Mouse (Mus musculus) heart, embryonic 10.5 days (tissue): ENCODE results near the gene Ech1. TPM values are rescaled to one million over a fixed set of nuclear protein-coding genes. Genes with fewer than 3 reads are reported as not detected.
A peak's percentile ranks its signal among the peaks of the same experiment; 100 is the strongest.

Source experiments
- DNase-seq: peaks from one replicate; pipeline ENCODE4 v3.0.0-alpha.2; 2017; ENCODE audit warnings: low spot score
- H3K27ac ChIP-seq: fragments of 300-500 bp; sonication (generic); 2 replicates; pipeline ENCODE4 v1.5.1; 2016; ENCODE audit warnings: mild to moderate bottlenecking
- H3K27me3 ChIP-seq: fragments of 300-500 bp; sonication (generic); 2 replicates; pipeline ENCODE4 v1.6.1; 2016; ENCODE audit warnings: mild to moderate bottlenecking; ENCODE audit not compliant: poor library complexity, insufficient read depth, severe bottlenecking
- H3K36me3 ChIP-seq: fragments of 300-500 bp; sonication (generic); 2 replicates; pipeline ENCODE4 v1.6.1; 2016; ENCODE audit warnings: mild to moderate bottlenecking, moderate library complexity
- H3K4me1 ChIP-seq: fragments of 300-500 bp; sonication (generic); 2 replicates; pipeline ENCODE4 v1.6.1; 2016; ENCODE audit warnings: mild to moderate bottlenecking
- H3K4me3 ChIP-seq: fragments of 300-500 bp; sonication (generic); 2 replicates; pipeline ENCODE4 v1.5.1; 2016; ENCODE audit warnings: mild to moderate bottlenecking, moderate library complexity
- H3K9me3 ChIP-seq: fragments of 300-500 bp; sonication (generic); 2 replicates; pipeline ENCODE4 v1.6.1; 2016; ENCODE audit warnings: mild to moderate bottlenecking, moderate library complexity
- WGBS: fragments of 180-500 bp; shearing (Covaris S2); methylation state at CpG from one replicate; pipeline ENCODE4 v1.1.7; 2016; 5-methylcytosine and 5-hydroxymethylcytosine counted together
- polyA plus RNA-seq: library from polyadenylated mRNA; unstranded; fragments of >200 nt; fragmentation: Nextera tagmentation; extraction: Ambion mirVana; gene quantifications from 2 replicates; pipeline ENCODE4 v1.2.1, GENCODE M21; 2016

Ech1 gene
- polyA plus RNA-seq, 1 experiment from 2014 or later = 118 TPM

DNA sequence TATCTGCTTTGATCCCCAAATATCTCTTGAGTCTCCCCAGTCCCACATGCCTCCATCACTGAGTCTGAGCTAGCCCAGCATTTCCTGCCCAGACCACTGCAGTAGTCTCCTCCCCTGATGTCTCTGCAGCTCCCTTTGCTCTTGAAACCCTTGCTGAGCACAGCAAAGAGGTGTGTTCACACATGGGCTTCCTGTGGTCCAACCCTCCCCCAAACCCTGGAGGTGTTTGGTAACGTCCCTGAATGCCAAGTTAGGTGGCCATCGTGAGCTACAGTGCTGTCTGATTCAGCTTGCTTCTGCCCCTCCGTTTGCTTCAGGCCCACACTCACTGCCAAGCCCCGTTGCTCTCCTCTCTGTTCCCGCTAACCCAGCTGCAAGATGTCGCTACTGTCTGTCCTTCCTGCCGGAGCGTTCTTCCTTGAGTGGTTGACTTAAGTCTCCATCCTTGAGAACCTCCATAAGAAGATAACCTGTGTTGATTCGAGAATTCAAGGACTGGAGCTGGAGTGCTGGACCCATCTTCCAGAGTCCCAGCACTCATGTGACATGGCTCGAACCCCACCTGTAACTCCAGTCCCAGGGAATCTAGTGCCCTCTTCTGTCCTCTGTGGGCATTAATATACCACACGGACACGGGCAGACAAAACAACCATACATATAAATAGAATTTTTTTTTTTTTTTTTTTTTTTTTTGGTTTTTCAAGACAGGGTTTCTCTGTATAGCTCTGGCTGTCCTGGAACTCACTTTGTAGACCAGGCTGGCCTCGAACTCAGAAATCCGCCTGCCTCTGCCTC lies 32.4 kb upstream of the Ech1 start:
- DNase-seq = no peak
- 62% methylated on average over 14 of the region's 14 CpGs for whole genome bisulfite sequencing
- no peak overlapping the region for H3K27ac ChIP-seq

DNA sequence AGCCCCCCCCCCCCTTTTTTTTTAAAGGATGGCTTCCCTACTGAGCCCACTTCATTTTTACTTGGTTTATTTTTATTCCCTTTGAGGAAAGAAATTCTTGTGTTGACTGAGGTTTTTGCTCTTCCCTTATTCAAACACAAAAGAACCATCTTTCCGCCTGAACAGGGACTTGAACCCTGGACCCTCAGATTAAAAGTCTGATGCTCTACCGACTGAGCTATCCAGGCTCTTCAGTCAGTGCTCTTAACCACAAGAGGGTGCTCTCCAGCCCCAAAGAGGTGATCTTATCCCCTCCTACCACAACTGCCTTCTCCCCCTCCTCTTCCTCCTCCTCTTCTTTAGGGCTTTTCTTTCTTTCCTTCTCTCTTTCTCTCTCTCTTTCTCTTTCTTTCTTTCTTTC lies 31.2 kb upstream of the Ech1 start:
- no peak for DNase-seq
- H3K4me3 ChIP-seq = no peak overlapping the region

More for the DNA sequence above, 32.4 kb upstream of the Ech1 start:
- Histone ChIP-seq H3K9me3 (no peaks in the 10 kb centered on the region), H3K36me3 (0 out of 2 replicates have a peak, but pooled peaks cover 8% of the 10 kb centered on the region), H3K27me3 (no peaks in the 10 kb centered on the region), H3K4me3 (no peak overlapping the region), H3K4me1 (peaks cover 40% of the 10 kb centered on the region)

DNA sequence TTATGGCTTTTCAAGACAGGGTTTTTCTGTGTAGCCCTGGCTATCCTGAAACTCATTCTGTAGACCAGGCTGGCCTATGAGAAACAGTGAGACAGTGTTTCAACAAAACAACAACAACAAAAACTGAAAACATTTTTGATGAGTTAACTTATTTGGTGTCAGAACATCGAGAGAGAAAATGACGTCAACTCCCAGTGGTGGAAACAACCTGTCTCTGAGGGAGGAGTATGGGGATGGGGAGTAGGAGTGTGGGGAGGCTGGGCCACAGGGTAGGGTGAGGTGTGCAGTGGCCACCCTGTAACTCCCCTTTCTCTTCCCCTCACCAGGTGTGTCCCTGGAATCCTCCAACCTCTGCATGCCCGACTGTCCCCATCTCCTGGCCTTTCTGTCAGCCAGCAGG lies 30.5 kb upstream of the Ech1 start:
- Histone ChIP-seq H3K4me3 (no peak overlapping the region), H3K27ac (0 out of 2 replicates have a peak overlapping the region, but pooled peaks have one; percentile 16), H3K4me1 (peaks cover 33% of the 10 kb centered on the region), H3K27me3 (no peaks in the 10 kb centered on the region), H3K36me3 (no peaks in the 10 kb centered on the region), H3K9me3 (no peaks in the 10 kb centered on the region)
- no peak for DNase-seq
- WGBS = 69% methylated on average over 3 of the region's 3 CpGs

More for the DNA sequence above, 31.2 kb upstream of the Ech1 start:
- Histone ChIP-seq H3K9me3 (no peaks in the 10 kb centered on the region), H3K27ac (no peak overlapping the region), H3K27me3 (no peaks in the 10 kb centered on the region), H3K4me1 (peaks cover 38% of the 10 kb centered on the region), H3K36me3 (no peaks in the 10 kb centered on the region)
- WGBS = 38% methylated on average over 2 of the region's 2 CpGs

DNA sequence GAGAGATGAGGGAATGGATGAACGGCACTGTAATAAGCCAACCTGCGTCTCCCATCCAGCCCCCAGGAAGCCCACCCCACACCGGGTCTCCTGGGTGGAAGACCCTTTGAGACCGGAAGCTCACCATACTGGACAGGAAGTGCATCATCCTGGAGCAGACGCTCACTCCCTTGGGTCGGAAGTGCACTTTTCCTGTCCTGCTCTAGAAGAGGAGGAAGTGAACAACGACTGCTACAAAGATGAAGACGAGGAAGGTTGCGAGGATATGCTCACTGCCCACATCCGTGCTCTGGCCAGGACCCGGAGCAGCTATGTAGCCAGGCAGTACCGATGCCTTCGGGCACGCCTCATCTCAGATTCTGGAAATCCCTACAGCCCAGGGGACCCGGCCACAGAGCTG lies 29.2 kb upstream of the Ech1 start:
- Histone ChIP-seq H3K4me1 (peaks cover 24% of the 10 kb centered on the region), H3K4me3 (peak overlapping the region; percentile 48), H3K9me3 (no peaks in the 10 kb centered on the region), H3K27me3 (no peaks in the 10 kb centered on the region), H3K27ac (peak overlapping the region; percentile 88; the same call in 1 of the 2 replicates), H3K36me3 (no peaks in the 10 kb centered on the region)
- WGBS = 59% methylated on average over 15 of the region's 15 CpGs
- no peak for DNase-seq

DNA sequence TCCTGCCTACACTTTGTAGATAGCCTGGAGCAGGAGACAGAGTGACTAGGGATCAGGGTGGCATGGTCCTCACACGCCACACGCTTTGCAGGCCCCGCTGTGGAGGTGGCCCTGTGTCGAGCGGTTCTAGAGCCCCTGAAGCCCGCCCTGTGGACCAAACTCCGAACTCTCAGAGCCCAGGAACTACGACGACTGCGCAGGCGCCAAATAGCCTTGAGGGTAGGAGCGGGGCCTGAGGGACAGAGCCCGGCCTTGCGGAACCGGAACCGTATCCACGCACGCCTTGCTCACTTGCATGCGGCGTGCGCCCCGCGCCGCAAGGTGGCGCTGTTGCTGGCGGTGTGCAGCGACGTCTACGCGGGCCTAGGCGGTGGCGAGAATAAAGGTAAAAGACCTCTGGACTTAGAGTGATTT lies 28.4 kb upstream of the Ech1 start:
- H3K9me3 ChIP-seq = no peaks in the 10 kb centered on the region
- 13% methylated on average over 32 of the region's 32 CpGs for WGBS
- no peaks in the 10 kb centered on the region for H3K27me3 ChIP-seq

DNA sequence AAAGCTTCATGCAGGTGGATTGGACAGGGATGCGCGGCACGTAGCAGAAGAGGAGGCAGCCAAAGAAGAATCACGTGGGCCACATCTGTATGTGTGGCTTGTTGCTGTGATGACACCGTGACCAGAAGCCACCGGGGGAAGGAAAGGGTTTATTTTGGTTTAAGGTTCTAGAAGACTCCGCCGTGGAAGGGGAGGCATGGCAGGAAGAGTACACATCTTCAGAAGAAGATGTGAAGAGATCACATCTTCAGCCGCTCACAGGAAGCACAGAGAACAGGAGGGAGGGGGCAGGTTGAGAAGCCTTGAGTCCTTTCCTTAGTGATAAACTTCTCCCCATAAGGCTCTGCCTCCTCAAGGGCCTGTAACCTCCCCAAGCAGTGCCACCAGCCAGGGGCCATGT lies 25.0 kb upstream of the Ech1 start:
- H3K27ac ChIP-seq = no peak overlapping the region
- peaks cover 51% of the 10 kb centered on the region for H3K4me1 ChIP-seq
- DNase-seq = no peak
- 88% methylated on average over 9 of the region's 9 CpGs for WGBS
- no peaks in the 10 kb centered on the region for H3K27me3 ChIP-seq
- no peak overlapping the region for H3K4me3 ChIP-seq
- no peaks in the 10 kb centered on the region for H3K36me3 ChIP-seq
- H3K9me3 ChIP-seq = no peaks in the 10 kb centered on the region

More for the DNA sequence above, 28.4 kb upstream of the Ech1 start:
- peak overlapping the region; percentile 88 for H3K27ac ChIP-seq
- DNase-seq = peak; percentile 88
- no peaks in the 10 kb centered on the region for H3K36me3 ChIP-seq
- peaks cover 24% of the 10 kb centered on the region for H3K4me1 ChIP-seq
- peak overlapping the region; percentile 48 for H3K4me3 ChIP-seq

DNA sequence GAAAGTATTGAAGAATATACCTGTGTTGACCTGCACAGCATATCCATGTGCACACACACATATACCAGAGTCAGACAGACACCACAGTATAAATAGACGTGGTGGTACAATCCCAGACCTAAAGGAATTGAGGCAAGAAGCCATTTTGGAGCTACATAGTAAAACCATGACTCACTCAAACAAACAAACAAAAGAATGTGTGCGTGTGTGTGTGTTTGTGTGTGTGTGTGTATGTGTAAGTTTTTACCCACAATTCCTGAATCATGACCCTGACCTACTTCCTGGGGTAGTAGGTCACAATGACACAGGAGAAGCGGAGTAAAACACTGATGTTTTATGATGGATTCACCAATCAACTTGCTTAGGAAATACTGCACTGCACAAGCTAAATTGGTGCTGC lies 23.6 kb upstream of the Ech1 start:
- no peak overlapping the region for H3K4me3 ChIP-seq
- DNase-seq = no peak
- H3K4me1 ChIP-seq = peaks cover 38% of the 10 kb centered on the region
- H3K9me3 ChIP-seq = no peaks in the 10 kb centered on the region
- H3K27ac ChIP-seq = peak overlapping the region; percentile 93
- WGBS = 71% methylated on average over 3 of the region's 3 CpGs
- no peaks in the 10 kb centered on the region for H3K36me3 ChIP-seq
- no peaks in the 10 kb centered on the region for H3K27me3 ChIP-seq

DNA sequence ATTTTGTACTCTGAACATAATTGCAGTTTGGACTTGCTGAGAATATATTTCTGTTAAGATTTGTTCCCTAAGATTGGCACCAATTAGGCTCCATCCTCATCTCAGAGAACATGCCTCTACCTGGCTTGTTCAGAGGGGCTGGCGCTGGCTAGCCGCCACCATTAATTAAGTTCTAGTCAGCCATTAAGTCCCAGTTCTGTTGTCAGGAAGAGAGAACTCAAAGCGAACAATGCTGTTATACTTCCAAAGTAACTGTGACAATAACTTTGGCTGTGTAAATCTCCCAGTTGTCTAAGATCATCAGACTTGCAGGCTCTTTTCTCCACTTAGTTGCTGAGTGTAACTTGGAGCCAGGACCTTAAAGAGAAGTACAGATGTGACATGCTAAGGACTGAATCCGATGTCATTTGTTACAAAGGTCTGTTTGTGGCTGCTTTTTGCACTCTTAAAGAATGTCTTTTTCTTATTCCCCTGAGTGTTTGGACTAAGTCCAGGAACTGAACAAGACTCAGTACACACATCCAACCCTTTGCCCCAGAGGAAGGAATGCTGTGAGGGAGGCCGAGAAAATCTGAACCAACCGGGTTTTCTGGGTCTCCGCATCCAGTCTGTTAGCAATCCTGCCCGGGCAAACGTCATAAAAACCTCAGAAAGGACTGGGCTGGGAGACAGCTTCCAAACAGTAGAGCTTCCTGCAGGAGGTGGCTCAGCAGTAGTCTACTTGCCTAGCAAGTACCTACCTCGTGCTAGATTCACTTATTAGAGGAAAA lies 22.9 kb upstream of the Ech1 start:
- Histone ChIP-seq H3K27ac (peak overlapping the region; percentile 93), H3K27me3 (no peaks in the 10 kb centered on the region), H3K4me1 (peaks cover 32% of the 10 kb centered on the region), H3K9me3 (no peaks in the 10 kb centered on the region), H3K4me3 (peak overlapping the region; percentile 39), H3K36me3 (no peaks in the 10 kb centered on the region)
- DNase-seq = no peak
- 36% methylated on average over 10 of the region's 10 CpGs for WGBS

DNA sequence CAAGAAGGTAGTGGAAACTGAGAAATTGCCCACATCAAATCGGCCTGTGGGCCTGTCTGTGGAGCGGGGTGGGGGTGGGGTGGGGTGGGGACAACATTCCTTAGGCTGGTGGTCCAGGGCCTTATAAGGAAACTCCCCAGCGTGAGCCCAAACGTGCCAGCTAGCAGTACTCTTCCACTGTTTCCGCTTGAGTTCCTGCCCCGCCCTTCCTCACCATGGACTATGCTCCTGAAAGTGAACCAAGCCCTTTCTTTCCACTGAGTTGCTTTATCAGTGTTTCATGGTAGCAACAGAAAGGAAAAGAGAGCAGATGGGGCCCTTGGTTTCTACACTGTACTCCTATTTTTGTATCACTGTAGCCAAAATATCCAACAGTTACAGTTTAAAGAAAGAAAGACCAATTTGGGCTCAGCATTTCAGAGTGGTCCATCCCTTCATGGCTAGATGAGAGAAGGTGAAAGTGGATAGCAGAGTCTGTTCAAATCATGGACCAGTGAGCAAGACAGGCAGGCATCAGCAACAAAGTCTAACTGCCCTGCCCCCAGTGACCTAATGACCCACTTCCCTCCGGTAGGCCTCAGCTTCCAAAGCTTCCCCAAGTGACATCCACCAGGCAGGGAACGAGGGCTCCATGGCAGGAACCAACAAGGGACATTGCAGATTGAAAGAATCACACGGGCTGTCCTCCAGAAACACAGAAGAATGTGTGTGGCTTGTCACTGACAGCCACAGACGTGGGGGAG lies 22.0 kb upstream of the Ech1 start:
- Histone ChIP-seq H3K27ac (peak overlapping the region; percentile 93), H3K36me3 (no peaks in the 10 kb centered on the region), H3K9me3 (no peaks in the 10 kb centered on the region), H3K27me3 (no peaks in the 10 kb centered on the region), H3K4me1 (peaks cover 36% of the 10 kb centered on the region), H3K4me3 (peak overlapping the region; percentile 39)
- peak; percentile 90 for DNase-seq
- 11% methylated on average over 10 of the region's 10 CpGs for whole genome bisulfite sequencing

DNA sequence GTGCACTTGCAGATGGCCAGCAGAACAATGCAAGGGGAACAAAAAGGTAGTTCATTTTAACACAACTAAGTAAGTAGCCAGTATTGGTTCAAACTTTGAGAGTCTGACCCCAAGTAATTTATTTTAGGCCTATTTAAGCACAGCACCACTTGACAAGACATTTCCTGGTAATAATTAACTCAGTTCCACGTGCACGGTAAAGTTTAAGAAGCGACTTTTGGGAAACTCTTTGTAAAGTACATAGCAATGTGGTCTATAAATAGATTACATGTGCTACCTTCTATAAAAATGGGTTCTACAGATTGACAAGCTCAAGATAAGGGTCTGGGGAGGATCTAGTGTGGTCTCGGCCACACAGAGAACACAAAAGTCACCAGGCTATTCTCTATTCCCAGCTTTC lies 21.3 kb upstream of the Ech1 start:
- H3K4me1 ChIP-seq = peaks cover 39% of the 10 kb centered on the region
- no peak for DNase-seq
- no peak overlapping the region; the same call in 1 of the 2 replicates for H3K4me3 ChIP-seq
- no peaks in the 10 kb centered on the region for H3K36me3 ChIP-seq
- WGBS = 53% methylated on average over 4 of the region's 4 CpGs
- H3K27ac ChIP-seq = peak overlapping the region; percentile 93
- H3K9me3 ChIP-seq = no peaks in the 10 kb centered on the region
- H3K27me3 ChIP-seq = no peaks in the 10 kb centered on the region

DNA sequence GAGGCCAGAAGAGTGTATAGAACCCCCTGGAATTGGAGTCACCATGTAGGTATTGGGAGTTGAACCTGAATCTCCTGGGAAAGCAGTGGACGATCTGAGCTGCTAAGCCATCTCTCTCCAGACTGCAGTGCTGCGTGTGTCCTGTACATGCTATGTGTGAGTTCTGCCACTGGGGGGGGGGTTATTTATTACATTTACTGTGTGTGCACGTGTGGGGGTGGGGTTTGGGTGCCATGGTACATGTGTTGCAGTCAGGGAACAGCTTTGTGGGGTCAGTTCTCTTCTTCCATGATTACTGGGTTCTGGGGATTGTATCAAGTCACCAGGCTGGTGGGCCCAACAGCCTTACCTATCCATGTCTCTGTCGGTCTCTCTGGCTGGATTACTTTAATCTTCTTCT lies 18.1 kb upstream of the Ech1 start:
- WGBS = 87% methylated on average over 4 of the region's 4 CpGs
- Histone ChIP-seq H3K9me3 (no peaks in the 10 kb centered on the region), H3K4me1 (peaks cover 35% of the 10 kb centered on the region), H3K4me3 (no peak overlapping the region), H3K27ac (no peak overlapping the region), H3K27me3 (no peaks in the 10 kb centered on the region), H3K36me3 (peaks cover under 1% of the 10 kb centered on the region)
- no peak for DNase-seq

DNA sequence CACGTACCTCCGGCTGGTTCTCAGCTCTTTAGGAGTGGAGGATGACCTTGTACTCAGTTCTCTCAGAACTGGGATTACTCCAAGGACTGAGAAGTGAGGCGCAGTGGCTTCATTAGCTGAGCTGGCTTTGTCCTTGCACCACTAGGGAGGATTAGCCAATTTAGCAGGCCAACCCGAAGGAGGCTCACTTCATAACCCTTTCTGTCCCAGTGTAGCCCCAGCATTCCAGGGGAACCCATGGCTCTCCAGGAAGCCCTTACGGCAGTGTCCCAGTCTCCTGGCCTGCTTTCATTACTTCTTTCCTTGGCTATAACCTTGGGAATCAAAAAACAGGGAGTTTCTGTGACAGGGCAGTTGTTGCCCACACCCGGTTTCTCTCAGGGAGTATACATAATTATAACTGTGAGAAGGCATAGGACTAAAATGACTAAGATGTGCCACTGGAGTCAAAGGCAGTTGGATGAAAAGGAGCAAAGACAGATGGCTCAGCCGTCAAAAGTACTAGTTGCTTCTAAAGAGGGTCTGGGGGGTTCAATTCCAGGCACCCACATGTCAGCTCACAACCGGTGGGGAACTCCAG lies 17.3 kb upstream of the Ech1 start:
- 44% methylated on average over 6 of the region's 8 CpGs for WGBS
- Histone ChIP-seq H3K27me3 (no peaks in the 10 kb centered on the region), H3K4me3 (peak overlapping the region; percentile 96), H3K4me1 (peaks cover 35% of the 10 kb centered on the region), H3K36me3 (peaks cover 9% of the 10 kb centered on the region), H3K27ac (peak overlapping the region; percentile 100), H3K9me3 (no peaks in the 10 kb centered on the region)
- DNase-seq = no peak
